Mouse (Mus musculus) frontal cortex, postnatal 14 days (tissue): ENCODE data around the gene Elob.
A peak's percentile ranks its signal among the peaks of the same experiment; 100 is the strongest.

Experiments used
- DNase-seq, 2 experiments: peaks; one replicate each; pipeline ENCODE4 v3.0.0; 2022; ENCODE audit warnings: low spot score in 2 of 2

Elob gene

DNA sequence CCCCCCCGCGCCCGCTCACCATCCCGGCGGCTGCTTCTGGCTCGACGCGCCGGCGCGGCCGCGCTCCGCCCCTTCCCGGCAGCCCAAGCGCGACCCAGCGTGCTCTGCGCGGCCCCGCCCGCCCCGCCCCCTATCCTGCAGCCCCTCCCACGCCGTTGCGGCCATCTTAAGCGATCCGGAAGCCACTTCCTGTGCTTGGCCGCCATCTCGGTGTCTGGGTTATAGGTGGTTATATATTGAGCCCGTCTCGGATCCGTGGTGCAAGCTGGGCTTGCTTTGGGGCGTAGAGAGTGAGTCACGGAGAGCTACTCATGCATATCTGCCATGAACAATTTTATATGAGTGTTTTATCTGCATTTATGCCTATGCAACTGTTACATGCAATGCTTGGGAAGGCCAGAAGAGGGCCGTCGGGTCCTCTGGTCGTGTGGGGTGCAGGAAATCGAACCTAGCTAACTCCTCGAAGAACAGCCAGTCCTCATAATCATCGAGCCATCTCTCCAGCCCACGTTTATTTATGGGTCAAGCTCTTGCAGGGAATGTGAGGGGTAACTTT, at the start of gene Elob:
Elob (minus strand) TSS at position 73 of the 556 bp plus-strand sequence.
- peak; percentile 66 to 81 for DNase-seq

DNA sequence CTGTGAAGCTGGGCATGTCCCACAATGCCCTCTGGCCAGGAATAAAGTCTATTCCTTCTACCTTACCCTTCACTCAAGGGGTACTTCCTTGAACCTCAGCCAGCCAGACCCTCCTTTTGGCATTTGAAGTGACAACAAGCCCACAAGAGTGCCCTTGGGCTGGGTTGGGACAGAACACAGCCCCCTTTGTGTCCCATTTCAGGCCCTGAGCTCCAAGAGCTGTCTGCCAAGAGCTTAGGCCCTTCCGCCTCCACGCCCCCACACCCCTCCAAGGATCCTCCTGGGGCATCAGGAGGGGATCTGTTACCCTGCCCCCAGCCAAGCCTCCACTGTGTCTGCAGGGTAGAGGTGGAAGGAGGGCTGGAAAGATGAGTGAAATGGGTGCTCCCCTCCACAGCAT, 48.2 kb upstream of the Elob start:
- DNase-seq, result no peak

DNA sequence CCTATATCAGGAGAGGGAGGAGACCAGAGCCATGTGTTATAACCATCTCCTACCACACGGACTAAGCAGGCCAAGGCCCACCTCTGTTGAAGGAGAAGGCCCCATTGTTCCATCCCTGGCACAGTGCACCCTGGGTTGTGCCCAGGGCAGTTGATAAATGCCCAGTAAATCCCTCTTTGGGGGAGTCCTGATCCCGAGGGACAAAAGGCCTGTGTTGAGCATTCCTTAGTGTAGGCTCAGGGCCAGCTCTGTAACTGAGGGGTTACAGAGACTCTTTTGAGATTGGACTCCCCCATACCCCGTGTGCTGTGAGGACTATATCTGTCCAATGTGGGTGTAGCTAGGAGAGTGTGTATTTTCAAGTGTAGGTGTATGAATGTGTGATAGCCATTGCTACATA, 47.8 kb upstream of the Elob start:
- peak in 1 of 2 experiments; percentile 21 for DNase-seq

DNA sequence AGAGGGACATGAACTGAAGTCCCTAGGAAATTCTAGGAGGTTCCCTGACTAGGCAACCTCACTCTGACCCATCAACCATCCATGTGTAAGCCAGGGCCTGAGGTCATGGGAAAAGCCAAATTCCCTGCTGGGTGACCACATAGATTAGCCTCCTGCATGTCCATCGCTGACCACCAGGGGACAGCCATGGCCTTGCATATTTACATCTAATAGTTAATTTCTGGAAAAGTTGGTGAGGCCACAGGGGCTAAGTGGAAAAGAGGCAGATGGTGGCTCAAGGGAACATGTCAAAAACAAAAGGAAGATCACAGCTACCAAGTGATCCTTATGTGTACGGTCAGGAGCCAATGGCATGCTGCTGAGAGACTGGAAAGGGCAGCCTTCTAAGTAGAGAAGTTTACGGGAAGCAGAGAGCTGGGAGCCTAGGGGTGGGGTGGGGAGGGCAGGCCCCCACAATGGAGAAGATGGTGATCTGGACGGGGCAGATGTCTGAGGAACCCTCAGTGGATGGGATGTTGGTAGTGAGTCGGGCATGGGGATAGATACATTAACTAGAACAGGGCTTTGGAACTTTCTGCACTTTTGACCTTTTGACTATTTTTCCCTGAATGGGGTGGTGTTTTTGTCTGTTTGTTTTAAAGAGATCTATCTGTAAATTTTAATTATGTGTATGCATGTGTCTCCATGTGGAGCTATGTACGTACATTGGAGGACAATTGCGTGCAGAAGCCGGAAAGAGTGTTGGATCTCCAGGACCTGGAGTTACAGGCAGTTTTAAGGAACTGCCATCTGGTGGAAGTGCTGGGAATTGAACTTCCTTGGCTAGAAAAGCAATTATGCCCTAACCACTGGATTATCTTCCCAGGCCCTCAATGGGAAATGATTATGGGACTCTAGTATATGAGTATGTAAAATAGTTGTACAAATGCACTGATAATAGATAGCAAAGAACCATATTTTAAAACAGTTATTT, 45.2 kb upstream of the Elob start:
- peak in 1 of 2 experiments; percentile 27 for DNase-seq

DNA sequence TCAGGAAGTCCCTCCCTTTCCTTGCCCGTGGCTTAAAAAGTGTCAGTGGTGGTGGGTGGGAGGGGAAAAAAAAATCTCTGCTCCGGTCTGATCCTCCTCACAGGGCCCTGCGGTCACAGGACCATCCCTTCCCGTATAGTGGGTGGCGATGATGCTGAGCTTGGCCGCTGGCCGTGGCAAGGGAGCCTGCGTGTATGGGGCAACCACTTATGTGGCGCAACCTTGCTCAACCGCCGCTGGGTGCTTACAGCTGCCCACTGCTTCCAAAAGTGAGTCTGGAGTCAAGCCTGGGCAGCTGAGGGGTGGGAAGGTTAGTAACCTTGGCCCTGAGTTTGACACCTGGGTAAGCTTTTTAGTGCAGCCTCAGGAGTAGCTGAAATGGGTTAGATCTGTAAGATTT, 39.6 kb upstream of the Elob start:
- no peak for DNase-seq

DNA sequence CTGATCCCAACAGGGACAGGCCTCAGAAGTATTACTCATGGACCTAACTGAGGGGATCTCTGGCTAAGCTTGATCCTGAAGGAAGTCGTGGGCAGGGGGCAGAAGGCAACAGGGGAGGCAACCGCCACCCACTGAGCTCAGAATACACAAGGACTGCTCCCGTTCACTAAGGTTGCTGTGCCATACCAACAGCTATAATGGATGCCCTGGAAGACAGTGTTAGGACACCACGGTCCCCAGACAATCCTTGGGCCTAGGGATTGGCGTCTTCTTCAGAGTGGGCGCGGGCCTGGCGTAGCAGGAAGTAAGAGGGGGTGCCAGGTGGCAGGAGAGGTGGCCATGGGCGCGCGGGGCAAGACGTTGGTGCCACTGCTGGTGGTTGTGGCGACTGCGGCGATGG, 38.8 kb upstream of the Elob start, which contains the start of gene Prss21:
Prss21 (plus strand) TSS at position 301 of the 400 bp plus-strand sequence.
- DNase-seq, result no peak

DNA sequence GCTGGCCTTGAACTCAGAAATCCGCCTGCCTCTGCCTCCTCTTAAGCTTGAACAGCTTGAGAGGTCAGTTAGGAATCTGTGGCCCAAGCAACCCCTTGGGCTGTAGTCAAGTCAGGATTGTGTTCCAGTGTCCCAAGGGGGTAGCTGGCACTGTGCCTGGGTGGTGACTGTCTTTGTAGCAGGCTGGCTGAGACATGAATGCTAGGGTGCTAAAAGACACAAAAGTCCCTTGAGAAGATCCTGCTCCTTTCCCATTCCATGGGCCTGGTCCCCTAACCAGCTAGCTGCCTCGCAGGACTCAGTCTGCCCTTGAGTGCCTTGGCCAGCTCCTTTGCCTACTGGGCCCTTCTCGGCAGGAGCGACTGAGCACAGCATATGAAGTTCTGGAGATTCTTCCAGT, 34.0 kb upstream of the Elob start:
- no peak for DNase-seq

DNA sequence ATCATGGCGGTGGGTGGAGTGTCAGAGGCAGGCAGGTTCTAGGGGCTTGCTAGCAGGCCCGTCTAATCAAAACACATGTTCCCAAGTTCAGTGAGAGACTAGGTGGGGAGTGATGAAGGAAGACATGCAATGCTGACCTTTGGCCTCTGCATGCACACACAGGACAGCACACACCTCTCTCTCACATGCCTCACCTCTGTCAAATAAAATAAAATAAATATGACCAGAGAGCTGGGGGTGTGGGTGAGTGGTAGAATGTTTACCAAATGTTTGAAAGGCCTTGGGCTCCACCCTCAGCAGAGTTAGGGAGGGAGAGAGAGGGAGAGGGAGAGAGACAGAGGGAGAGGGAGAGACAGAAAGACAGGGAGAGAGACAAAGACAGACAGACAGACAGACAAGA, 29.0 kb upstream of the Elob start:
- DNase-seq, result no peak

DNA sequence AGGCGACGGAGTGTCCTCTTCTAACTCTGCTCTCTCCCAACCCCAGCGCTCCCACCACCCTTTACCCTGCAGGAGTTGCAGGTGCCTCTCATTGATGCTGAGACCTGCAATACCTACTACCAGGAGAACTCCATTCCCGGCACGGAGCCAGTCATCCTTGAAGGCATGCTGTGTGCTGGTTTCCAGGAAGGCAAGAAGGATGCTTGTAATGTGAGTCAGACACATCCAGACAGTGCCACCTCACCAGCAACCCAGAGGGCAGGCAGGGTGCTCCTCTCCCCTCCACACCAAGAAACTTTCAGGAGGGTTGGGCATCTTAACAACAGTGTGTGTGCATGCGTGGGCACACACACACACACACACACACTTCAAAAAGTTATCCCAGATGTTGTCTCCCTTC, 28.3 kb upstream of the Elob start:
- no peak for DNase-seq

DNA sequence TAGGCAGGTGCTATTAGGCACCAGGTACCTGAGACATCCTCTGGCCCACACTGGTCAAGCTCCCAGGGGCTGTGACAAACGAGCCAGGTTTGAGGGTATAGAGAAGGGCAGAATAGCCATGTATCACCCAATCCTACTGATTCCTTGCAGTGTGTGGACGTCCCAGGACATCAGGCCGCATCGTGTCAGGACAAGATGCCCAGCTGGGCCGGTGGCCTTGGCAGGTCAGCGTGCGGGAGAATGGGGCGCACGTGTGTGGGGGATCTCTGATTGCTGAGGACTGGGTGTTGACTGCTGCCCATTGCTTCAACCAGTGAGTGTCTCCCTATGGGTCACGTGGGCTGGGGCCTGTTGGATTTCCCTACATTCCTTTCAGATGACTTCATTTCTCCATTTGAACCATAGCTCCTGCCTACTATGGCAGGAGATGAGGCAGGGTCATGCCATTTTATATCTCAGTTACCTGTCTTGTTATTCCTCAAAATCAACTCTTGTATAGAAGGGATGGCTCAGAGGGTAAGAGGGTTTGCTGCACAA, 25.4 kb upstream of the Elob start:
- no peak for DNase-seq

DNA sequence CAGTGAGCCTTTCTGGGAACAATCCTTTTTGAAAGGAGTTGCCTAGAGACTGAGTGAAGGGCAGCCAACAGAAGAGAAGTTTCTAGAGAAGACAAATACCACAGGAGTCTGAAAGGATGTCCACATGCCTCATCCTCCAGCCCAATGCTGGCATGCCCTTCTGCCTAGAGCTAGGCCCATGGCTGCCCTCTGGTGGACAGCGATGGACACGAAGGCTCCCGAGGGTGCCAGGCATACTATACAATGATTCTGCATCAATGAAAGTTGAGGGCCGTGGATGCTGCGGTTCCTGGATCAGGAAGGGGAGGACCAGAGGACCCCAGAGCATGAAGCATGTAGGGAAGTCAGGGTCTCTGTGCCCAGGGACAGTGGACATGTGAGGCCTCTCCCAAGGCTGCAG, 24.4 kb upstream of the Elob start:
- no peak for DNase-seq

DNA sequence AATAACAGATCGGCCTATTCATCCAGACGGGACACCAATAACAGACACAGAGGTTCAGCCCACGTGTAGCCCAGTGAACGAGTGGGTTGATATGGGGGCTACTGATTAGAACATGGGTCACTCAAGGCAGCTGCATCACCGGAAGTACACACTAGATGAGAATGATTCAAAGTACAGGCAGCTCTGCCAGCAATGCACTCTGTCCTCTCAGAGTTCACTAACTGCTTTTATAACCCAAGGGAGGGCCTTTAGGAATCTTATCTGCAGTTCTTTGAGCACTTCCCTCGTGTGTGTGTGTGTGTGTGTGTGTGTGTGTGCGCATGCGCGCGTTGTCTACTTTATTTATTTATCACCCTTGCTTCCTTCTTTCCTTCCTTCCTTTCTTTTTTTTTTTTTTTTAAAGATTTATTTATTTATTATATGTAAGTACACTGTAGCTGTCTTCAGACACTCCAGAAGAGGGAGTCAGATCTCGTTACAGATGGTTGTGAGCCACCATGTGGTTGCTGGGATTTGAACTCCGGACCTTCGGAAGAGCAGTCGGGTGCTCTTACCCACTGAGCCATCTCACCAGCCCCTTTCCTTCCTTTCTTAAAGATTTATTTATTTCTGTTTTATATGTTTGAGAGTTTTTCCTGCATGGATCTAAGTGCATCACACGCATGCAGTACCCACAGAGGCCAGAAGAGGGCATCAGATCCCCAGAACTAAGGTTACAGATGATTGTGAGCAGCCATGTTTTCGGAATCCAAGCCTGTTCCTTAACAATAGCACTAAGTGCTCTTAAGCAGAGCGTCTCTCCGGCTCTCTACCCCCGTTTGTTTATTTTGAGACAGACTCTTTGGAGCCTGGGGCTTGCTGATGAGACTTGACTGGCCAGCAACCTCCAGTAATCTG, 22.2 kb upstream of the Elob start:
- DNase-seq, result peak in 1 of 2 experiments; percentile 48

DNA sequence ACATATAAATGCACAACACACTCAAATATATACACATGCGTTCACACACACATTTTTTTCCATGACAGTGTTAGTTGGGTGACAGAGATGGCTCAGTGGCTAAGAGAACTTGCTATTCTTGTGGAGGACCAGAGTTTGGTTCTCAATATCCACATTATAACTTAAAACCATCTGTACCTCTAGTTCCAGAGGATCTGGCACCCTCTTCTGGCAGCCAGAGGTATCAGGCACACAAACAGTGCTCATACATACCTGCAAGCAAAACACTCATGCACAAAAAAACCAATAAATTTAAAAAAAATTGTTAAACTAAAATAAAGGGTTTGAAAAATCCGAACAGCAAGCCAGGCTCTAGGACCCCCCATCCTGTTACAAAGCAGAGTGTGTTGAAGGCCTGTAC, 21.1 kb upstream of the Elob start:
- DNase-seq, result no peak

DNA sequence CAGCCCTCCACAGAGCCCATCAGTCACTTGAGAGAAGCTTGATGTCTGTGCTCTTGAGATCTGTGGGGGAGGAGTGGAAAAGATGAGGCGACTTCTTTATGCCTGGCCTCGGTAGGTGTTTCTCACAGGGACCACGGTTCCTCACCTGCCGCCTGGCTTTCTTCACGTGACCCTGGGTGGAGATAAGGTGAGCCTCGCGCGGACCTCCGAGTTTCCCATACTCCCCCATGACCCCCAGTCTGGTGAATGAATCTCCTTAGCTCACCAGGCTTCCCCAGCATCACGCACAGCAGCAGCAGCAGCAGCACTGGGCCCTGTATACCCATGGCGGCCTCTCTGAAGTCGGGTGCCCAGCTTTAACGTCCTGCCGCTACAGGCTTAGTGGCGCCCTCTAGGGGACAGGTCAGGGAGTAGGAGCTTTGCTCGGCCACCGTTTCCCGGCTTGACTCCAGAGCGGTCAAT, 14.9 kb upstream of the Elob start, which contains the start of the genes Prss32 and Prss41:
Prss32 (plus strand) TSS at position 44 of the 462 bp plus-strand sequence.
Prss41 (minus strand) TSS at position 361 of the 462 bp plus-strand sequence.
- no peak for DNase-seq

DNA sequence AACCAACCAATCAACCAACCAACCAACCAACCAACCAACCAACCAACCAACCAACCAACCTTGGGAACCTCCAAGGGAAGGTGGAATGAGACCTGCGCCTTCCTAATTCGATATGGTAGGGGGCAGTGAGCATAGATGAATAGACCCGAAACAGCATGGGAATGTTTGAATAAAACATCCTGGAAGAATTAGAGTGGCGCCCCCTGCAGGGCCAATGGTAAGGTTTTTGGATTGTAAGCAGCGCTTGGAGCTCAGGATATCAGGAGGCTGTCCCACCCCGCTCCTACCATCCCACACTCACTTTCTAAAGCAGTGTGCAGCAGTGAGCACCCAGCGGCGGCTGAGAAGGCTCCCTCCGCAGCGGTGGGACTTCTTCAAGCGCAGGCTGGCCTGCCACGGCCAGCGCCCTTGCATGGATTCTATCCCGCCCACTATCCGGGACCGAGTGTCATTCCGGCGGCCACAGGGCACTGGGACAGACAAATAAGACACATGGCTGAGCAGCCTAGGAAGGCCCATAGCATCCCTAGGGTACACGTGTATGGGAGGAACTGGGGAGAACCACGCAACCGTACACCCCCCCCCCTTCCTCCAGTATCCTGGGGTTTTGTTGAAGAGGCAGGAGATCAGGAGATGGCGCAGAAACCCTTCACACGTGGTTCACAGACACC, 14.3 kb upstream of the Elob start:
- DNase-seq, result no peak

DNA sequence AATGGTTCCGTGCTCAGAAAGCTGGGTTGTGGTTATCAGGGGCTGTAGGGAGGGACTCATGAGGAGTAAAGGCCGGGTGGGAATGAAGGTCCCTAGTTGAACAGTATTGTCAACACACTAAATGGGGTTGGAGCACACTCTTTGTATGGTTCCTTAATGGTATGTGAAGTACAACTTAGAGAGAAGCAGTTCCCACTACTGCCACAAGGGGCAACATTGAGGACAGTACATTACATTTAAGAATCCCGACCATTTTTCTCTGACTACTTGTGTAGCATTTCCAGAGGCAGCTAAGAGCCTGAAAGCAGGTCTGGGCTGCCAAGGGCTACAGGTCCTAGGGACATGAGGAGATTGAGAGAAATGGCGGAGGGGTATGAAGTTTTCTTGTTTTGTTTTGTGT, 12.2 kb upstream of the Elob start:
- peak in 1 of 2 experiments; percentile 61 for DNase-seq

DNA sequence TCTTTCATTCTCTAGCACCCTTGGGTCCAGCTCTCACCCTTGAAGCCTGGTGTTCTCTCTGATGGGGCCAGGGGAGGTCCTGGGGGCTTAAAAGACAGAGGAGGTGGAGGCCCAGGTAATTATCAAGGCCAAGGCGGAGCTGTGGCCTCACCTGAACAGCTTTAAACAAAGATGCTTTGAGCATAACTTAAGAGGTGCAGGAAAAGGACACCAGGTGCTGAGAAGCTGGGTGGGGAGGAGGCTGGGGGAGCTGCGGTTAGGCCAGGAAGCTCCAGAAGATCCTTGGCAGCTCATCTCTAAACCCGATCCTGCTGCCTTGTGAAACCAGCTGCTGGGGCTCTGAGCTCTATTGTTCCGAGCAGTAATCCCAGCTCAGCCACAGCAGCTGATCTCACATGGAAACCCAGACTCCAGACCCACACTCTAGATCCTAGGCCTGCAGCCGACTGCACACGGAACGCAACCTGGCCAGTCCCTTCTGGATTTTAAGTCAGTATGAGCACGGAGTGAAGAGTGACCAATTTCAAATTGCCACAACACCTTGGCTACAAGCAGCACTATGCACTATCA, 7.2 kb upstream of the Elob start, which contains the start of gene Prss33:
Prss33 (minus strand) TSS at position 51 of the 570 bp plus-strand sequence.
- DNase-seq, result no peak

DNA sequence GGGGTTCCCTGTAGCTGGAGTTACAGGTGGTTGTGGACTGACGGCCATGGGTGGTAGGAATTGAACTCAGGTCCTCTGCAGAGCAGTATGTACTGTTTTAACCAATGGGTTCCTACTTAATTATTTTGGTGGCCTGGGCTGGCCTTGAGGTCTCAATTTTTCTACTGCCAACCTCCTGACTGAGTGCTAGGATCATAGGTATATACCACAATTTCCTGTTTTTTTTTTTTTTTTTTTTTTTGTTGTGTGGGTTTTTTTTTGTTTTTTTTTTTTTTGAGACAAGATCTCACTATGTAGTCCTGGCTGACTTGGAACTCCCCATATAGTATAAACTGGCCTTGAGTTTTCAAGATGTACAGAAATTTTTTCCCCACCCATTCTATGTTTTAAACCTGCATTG, 2.3 kb upstream of the Elob start:
- DNase-seq, result no peak

DNA sequence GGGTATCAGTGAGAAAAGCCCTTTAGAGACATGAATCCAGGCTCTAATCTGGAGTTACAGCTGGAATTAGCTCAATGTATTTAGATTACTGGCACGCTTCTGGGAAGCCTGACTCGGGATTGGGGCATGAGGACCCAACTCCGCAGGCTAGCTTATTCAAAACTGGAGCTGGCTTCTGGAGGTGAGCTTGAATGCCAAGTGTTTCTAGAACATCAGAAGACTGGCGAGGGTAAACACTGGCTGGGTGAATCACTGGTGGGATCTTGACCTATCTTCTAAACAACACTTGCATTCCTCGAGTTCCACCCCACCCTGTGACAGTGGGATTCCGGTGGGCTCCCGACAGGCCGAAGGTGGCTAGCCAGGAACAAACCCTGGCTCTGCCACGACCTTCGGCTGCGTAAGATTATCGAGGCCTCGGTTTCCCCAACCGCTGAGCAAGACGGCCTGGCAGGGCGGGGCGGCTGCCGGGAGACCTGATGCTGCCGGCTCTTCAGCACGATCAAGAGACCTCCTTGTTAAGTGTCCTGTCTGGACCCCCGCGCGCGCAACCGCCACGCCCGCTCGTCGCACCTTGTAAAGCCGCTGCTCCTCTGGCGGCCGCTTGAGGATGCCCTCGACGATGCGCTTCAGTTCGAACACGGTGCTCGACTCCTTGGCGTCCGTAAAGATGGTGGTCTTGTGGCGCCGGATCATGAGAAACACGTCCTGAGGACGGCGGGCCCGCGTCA, 500 bp downstream of the Elob start:
- peak; percentile 53 to 68 for DNase-seq

DNA sequence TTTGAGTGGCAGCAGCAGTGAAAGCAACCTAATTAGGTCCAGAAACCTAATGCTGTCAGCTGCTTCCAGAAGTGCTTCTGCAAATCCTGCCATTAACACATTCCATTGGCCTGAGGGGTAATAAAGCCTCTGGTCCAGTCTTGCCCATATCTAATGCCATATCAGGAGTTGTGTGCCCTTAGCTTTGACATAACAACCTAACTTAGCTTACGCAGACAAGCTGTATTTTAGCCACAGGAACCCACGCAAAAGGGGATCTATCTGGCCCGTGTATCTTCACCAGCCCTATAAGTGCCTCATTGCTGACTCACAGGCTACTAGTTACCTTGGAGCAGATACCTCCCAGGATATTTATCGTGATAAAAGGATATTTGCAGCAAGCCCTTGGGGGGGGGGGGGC, 3.3 kb downstream of the Elob start:
- no peak for DNase-seq
